Mouse (Mus musculus): ENCODE measurements around the gene Fam219b. TPM values are rescaled to one million over a fixed set of nuclear protein-coding genes. Genes with fewer than 3 reads are reported as not detected.
A peak's percentile ranks its signal among the peaks of the same experiment; 100 is the strongest.

Gene Fam219b
- 14.9 and 17.5 TPM in 2 replicates for polyA plus RNA-seq (2012; rRNA removed)

DNA sequence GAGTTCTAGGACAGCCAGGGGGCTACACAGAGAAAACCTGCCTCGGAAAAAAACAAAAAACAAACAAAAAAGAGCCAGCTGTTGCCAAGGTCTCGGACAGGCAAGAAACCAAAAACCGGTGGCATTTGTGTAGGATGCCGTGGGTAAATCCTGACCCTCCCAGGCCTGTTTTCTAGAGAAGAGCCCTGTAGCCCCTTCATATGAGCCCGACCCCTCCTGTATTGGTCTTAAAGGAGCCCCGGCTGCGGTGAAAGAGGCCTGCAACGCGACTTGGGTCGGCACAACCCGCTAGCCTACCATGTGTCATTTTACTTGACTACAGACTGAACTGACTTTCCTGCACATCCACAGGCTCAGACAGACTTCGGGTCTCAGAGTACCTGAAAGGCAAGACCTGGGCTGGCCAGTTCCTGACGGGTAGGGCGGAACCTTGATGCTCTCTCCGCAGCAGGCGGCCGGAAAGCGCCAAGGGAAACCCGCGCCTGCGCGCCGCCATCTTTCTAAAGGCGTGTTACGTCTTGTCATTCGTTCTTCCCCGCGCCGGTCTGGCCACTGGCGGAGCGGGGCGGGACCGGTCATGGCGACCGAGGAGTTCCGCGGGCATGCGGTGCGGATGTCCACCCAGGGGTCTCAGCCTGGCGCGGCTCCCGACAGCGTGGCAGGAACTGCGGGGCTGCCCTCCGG lies at the start of gene Fam219b:
Gene Fam219b, plus strand, starts transcription at position 485 of the 684 bp plus-strand sequence.
- peak; percentile 87 for DNase-seq (ENCODE audit: low spot score)

DNA sequence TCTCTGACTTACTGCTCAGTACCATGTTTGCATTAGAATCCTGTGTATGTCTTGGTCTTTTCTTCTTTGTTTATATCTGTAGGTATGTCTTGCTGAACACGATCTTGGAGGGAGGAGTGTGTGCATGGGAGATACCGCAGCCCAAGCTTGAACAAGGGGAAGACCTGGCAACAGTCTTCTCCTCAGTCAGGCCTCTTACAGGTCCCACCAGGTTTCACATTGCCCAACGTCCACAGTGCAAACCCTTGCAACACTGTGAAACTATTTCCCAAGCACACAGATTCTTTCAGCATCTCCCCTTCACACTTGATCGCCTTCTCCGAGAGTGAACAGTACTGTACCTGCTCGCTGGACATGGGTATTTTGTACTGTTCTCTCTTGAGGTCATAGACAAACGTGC lies 49.5 kb upstream of the Fam219b start:
- no peak for DNase-seq (ENCODE audit: low spot score)

DNA sequence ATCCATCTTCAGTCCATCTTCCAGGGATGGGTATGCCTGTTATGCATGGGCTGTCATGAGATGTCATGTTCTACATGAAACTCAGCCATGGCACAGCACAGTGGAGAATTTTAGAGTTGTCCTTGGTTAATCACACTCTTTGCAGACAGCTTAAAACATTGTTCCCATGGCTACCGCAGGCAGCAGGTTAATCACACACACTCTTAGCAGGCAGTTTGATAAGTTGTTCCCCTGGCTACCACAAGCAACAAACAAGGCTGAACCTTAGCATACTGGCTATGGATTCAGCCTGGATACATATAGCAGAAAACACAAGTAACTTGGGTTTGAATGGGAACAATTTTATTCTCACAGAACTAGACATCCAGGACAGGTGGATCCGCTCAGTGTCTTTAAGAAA lies 43.8 kb upstream of the Fam219b start:
- DNase-seq (ENCODE audit: low spot score), result no peak

DNA sequence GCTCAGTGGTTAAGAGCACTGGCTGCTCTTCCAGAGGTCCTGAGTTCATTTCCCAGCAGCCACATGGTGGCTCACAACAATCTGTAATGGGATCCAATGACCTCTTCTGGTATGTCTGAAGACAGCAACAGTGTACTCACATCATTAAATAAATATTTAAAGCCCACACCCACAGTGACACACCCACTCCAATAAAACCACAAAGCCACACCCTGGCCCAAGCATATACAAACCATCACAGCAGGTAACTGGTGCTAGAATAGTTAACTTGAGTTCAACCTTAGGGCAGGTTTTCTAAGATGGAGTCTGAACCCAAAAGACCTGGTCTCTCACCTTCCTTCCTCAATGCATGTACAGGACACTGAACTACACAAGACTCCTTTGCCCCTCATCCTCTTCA lies 42.4 kb upstream of the Fam219b start:
- no peak for DNase-seq (ENCODE audit: low spot score)

DNA sequence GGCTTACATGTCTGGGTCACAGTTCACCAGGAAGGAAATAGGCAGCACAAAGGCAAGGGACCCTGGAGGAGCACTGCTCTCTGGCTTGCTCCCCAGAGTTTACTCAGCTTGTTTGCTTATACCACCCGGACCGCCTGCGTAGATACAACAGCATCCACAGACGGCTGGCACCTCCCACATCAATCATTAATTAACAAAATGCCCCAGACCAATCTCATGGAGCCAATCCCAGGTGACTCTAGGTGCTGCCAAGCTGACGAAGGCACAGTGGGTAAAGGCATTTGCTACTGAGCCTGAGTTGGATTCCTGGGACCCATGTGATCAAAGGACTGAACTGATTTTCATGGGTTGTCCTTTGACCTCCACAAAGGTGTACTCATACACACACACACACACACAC lies 40.1 kb upstream of the Fam219b start:
- no peak for DNase-seq (ENCODE audit: low spot score)

DNA sequence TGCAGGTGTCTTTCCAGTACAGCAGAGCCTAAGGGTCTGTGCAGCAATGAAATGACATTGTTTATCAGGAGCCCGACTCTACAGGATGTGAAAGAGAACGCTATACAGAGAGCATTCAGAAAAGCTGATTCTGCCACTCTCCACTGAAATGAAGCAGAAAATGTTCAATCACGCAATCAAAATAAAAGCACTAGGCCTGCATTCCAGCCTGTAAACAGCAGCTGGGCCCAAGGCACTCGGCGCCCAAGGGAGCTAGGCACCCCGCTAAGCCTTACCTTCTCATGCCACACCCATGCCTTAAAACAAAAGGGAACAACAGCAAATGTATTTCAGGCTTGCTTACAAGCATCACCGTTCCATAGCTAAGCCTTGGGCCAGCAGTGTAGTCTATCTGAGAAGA lies 38.8 kb upstream of the Fam219b start:
- DNase-seq (ENCODE audit: low spot score), result no peak

DNA sequence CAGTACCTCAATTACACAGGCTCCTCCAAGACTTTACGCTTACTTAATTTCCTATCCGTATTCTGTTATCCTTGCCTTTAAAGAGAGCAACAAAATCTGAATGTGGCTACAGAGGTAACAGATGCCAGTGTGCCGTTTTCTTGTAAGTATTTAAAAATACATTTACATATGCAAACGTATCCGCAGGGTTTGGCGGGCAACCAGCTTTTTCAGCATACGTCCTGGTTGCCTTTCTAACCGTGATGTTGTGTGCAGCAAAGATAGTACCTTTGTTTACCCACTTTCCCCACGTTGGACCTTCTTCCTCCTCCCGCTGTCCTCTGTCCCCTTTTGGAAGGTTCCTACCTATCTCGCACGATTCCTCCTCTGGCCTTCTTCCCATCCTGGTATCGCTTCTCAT lies 35.9 kb upstream of the Fam219b start:
- DNase-seq (ENCODE audit: low spot score), result no peak

DNA sequence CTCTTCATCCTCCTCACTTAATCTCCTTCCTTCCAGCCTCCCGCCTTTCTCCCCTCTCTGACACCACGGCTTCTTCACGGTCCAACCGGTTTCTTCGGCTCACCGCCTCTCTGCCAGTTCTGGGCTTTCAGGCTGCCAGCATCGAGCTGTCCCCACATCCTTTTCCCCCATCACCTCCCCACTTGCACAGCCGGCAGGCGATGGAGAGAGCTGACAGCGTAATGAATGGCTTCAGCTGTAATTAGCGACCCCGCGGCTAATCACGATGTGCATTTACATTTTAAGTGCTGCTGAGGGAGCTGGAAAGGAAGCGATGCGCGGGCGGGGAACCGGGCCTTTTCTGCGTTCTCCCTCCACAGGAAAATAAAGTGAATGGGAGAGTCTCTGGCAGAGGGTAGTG lies 35.5 kb upstream of the Fam219b start:
- no peak for DNase-seq (ENCODE audit: low spot score)

DNA sequence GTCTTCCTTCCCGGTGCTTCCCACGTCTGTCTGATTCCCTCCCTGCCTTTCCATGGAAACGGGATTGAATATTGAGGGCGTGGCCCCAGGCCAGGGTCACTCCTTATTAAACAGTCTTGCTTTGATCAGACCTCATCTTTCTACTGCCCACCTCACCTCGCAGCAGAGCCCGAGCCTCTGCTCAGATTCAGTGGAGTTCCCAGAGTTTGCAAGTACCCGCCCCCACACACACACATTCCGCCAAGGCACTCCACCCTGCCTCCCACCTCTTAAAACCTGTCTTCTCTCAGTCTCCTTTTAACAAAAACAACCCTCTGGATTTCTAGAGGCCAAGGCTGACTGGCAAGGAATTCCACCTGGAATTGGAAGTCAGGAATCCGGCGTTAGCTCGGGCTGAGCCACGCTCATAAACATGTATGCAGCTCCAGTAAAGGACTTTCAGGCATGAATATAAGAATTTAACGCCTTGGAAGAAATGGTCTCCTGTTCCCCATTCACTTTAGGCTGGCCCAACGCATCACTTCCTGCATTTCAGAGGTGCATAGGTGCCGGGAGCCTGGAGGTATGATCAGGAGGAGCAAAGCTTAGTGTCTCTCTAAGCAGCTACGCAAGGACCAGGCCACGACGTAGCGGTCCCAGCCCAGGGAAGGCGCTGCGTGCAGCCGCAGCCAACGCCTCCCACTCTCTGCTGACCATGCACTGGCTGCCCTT lies 34.3 kb upstream of the Fam219b start:
- DNase-seq (ENCODE audit: low spot score), result no peak

DNA sequence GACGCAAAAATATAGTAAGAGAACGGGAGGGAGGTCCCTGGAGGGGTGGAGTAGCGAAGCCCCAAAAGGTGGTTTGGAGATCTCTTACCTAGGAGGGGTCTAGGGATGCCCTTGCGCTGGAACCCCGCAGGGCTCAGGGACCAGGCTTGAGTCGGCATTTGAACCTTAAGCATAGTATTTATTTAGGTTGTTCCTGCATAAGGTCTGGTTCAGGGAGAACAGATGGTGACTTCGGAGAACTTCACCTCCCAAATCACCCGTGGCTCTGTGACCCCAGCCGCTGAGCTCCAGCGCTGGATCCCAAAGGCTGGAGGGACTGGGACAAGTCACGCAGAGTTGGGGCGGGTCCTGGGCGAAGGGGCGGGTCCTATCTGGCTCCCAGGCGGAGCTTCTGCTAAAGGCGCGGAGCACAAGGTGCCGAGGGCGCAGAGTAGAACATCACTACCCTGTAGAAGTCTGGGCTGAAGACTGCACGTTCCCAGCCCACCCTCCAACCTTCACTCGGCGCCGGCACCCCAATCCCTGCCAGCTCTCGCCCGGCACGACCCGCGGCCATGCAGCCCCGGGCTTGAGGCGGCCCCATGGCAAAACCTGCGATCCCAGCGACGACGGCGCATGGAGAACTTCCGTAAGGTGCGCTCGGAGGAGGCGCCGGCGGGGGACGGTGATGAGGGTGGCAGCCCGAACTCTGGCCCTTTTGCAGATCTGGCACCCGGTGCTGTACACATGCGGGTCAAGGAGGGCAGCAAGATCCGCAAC lies 33.5 kb upstream of the Fam219b start, which contains the start of gene Rpp25:
Gene Rpp25, plus strand, starts transcription at position 405 of the 759 bp plus-strand sequence.
- peak; percentile 39 for DNase-seq (ENCODE audit: low spot score)

DNA sequence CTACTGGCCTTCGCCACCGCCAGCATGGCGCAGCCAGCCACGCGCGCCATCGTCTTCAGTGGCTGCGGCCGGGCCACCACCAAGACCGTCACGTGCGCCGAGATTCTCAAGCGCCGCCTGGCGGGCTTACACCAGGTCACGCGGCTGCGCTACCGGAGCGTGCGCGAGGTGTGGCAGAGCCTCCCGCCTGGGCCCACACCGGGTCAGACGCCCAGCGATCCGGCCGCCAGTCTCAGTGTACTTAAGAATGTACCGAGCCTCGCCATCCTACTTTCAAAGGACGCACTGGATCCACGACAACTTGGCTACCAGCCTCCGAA lies 33.0 kb upstream of the Fam219b start:
- peak; percentile 55 for DNase-seq (ENCODE audit: low spot score)

DNA sequence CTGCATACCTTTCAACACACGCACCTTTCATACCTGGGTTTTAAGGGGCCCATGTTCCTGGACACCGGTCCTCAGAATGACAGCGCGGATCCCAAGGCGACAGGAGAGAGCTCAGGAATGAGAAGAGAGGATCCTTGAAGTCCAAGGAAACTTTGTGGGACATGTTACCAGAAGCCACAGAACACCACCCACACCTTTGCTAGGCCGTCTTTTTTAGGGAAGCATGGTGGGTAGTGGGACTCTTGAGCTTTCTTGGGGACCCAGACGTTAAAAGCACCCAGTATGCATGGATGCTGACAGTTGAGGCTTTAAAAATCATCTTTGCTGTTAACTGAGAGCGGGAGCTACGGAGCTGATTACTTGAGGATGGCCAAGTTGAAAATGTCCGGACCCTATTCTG lies 32.4 kb upstream of the Fam219b start:
- no peak for DNase-seq (ENCODE audit: low spot score)

DNA sequence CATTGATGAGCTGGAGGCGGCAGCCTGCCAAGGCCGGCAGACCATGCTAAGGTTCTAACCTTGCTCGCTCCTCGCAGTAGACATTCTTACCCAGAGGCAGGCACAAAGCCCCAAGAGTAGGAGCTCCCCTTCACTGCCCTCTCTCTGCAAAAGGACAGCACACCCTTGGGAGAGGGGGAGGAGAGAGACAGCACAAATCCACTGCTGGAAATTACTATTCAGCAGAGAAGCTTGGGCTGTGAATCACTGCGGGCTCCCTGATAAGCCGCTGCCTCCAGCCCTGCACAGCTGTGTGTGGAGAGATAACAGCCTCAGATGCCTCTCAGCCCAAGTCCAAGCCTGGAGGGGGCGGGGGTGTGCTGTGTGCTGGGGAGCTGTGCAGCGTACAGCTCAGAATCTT lies 31.6 kb upstream of the Fam219b start:
- no peak for DNase-seq (ENCODE audit: low spot score)

DNA sequence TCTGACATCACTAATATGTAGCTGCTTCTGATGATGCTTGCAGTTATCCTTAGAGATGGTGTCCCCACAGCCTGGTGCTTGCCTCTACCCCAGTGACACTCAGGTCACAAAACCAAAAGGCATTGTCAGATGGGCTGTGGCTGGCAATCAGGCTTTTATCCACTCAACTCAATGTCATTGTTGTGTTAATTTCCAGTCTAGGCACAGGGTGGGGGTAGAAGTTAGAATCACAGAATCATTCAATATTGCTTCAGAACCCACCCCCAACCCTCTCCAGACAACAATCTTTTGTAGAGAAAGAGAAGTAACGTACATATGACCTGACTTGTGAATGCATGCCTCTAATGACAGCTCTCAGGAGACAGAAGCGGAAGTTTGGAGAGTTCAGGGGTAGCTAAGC lies 26.8 kb upstream of the Fam219b start:
- DNase-seq (ENCODE audit: low spot score), result no peak

DNA sequence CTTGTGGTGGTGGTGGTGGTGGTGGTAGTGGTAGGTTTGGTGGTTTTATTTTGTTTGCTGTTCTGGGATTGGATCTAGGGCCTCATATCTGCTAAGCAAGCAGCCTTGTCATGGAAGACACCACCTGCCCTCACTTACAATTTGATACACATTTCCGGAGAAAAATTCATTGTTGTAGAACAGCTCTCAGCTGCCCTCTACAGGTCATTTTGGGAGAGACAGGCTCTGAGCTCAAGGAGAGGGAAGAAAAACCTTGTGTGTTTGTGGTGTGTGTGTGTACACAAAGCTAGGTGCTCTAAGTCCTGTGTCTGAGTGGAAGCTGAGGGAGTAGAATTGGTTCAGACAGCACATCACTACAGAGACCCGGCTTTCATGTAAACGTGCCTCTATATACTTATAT lies 20.2 kb upstream of the Fam219b start:
- DNase-seq (ENCODE audit: low spot score), result no peak

DNA sequence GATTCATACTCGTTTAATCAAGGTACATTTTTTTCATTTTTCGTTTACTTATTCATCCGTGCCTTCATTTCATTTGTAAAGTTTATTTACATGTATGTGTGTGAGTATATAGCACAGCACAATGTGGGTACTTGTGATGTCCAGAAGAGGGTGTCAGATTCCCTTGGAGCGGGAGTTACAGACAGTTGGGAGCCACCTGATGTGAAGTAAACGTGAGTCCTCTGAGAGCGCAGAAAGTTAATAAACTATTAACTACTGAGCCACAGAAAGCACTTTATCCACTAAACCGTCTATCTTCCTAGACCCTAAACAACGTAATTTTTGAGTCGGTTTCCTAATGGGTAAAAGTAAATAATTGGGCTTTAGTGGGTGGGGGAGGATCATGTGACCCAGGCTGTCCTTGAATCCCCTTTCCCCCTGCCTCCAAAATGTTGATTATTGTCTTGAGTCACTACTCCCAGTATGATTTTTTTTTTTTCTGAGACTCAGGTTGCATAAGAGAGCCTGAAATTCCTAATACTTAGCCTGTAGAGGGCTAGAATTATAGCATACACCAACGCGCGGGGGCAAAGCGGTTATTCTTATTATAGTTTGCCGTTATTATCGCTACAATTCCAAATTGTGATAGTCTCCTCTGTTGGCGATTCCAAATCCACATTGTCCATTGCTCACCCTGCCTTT lies 16.8 kb upstream of the Fam219b start:
- no peak for DNase-seq (ENCODE audit: low spot score)

DNA sequence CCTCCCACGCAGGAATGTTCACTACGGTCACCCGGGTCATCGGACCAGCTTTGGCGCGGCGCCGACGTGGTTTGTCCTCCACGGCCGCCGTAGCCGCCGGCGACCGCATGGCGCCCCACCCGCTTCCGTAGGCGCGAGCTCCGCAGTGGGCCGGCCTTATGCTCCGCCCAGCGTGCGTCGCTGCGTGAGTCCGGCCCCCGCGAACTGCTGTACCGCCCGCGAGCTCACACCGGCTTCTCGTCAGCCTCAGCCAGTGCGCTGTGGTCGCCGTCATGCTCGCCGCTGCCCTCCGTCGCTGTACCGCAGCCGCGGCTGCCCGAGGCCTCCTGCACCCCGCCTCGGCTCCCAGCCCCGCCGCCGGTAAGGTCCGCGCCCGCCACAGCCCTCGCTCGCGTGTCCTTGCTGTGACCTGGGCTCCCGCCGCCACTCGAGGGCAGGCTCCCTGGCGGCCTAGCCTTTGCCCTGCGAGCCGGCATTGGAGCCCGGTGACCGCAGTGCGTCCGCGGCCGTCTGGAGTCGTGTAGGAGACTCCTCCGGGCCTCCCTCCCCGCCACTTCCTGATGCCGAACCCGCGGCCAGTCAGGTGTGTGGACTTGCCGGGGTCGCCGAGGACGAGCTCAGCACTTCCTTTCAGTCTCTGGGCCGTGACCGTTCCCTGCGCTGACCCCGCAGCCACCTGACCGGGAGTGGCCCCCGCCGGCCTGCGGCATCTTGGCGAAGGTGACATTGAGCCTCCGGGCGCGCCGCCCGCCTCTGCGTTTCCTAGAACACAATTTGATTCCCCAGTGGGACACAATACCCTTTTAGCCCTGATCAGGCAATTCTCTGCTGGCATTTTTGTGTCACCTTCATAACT lies 16.0 kb upstream of the Fam219b start, which contains the start of gene Cox5a:
Gene Cox5a, plus strand, starts transcription at position 219 of the 856 bp plus-strand sequence.
- peak; percentile 91 for DNase-seq (ENCODE audit: low spot score)

DNA sequence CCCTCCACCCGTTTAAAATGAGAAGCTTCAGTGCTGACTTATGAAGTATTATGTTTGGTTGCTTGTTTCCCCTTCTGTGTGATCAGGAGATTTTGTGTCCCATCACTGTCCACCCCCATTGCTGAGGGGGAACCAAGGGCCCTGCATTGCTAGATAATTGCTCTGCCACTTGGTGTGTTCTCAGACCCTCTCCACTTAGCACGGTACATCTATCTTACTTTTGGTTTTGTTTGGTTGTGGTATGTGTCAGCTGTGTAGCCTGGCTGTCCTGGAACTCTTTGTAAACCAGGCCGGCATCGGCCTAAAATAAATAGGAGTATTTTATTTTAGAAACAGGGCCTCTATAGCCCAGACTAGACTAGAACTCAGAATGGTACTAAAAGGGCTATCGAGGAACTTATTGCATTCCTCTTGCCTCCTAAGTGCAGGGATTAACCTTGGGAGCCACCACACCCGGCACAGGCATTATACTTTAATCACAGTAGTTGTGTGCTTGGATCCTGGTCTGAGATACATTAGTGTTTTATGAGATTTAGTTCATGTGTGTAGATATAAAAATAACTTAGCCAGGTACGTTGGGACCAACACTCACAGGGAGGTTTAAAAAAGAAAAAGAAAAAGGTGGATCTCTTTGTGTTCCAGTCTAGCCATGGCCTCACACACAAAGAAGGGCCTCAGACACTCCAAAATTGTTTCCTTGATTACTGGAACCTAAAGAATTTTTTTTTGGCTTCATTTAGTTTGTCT lies 15.0 kb upstream of the Fam219b start:
- no peak for DNase-seq (ENCODE audit: low spot score)

DNA sequence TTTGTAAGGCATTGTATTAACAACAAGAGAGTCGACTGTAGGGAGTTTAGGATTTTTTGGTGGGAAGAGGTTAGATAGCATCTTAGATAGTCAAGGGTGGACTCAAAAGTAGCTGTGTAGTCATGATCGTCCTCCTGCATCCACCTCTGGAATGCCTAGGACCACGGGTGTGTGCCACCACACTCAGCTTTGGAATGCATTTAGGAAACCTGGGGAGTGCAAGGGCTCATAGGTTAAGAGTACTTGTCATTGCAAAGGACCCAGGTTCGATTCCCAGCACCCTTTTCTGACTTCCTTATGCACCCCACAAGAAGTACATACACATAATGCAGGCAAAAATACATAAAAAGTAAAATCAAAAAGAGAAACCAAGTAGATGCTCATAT lies 14.5 kb upstream of the Fam219b start:
- no peak for DNase-seq (ENCODE audit: low spot score)

DNA sequence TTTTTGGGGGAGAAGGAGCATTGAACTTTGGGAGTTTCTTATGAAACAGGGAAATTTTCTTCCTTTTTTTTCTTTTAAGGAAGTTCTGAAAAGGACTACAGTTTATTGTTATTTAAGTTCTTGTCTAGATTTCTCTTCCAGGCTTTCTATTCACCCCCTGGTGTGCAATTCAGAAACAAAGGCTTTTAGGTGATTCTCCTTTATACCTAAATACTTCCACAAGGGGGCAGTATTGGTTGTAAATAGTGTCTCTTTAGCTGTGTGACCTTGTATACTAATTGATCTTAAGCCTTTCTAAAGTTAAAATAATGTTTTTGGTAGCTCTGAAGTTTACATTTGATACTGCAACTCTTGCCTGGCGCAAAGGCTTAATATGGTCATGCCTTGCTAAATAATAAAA lies 13.6 kb upstream of the Fam219b start:
- no peak for DNase-seq (ENCODE audit: low spot score)

DNA sequence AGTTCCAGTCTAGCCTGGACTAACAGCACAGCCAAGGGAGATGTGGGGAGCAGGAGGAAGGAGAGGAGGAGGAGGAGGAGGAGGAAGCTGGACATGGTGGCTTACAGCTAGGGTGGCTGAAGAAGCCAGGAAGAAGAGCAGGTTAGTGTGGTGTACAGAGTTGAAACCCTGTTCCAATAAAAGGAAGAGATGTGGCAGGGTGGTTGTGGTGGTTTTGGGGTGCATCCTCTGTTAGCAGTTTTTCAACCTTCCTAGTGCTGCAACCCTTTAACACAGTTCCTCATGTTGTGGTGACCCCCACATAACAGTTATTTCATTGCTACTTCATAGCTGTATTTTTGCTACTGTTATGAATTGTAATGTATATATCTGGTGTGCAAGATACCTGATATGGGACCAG lies 12.9 kb upstream of the Fam219b start:
- no peak for DNase-seq (ENCODE audit: low spot score)
